Mouse (Mus musculus): ENCODE results near the gene Dnal4.
"Not testable (repeated sequence)": the region's sequence is repeated elsewhere in the genome, so short reads cannot be mapped to it uniquely, and the experiment has no call there.

The Dnal4 gene

GRCm38 (mm10) chr15:79777749-79778148 is at the start of gene Dnal4:
Dnal4 (minus strand) TSS chr15:79777849.
- no peak for DNase-seq (ENCODE audit: low read depth)

GRCm38 (mm10) chr15:79827061-79827777 is 49.6 kb upstream of the Dnal4 start:
- DNase-seq (ENCODE audit: low read depth), result no peak

DNA sequence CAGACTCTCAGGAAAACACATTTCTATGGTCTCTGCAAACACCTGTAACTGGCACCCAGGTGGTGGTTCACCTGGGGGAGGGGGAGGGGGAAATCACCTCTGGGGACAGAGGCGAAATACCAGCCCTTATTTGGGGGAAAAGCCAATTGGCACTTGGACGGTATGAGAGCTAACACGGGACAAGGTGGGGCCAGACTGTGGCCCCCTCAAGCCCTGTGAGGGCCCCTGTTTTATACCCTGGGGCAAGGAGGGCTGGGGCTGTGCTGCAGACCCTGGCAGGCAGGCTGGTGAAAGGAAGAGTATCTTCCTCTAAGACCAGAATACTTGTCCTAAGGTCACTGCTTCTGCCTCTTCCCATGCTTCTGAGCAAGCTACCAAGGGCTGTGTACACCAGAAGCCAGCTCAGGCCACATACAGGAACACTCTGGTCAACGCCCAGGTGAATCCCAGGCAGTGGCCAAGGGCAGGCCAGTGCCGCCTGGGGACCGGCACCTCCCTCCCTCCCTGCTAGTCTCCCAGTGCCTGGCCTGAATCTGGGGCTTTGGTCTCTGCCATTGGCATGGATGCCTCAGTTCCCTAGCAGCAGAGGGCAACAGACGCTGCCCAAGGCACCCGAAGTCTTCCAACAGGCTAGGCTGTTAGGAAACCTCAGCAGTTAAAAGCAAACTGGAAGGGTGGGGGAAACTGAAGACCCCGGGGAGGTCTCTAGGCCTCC is 48.7 kb upstream of the Dnal4 start:
- no peak for DNase-seq (ENCODE audit: low read depth)

DNA sequence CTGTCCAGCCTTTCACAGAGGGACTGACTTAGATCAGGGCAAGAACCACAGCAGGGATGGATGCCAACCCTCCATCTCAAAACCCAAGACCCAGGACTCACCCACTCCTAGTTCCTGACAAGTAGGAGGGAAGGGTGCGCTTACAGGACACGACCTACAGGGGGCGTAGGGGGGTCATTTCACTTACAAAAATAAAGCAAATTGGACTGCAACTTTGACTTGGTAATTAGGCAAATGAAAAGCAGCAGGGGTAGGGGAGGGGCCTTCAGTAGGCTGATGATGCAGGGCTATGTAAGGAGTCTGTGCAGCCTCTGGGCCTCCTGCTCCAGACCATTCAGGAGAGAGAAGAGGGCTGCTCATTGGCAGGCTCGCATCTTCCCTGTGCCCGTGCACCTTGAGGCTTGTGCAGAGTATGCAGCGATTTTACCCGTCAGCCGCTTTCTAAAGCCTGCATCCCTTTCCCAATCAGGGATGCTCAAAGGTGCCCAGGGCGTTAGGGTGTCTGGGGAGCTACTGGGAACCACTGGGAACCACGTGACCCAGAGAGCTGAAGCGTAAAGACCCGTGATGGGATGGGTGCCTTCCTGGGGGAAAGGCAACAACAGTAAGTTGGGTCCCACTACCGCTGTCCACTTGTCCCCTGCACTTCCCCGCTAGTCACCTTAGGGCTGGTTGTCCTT is 47.6 kb upstream of the Dnal4 start:
- DNase-seq (ENCODE audit: low read depth), result peak; percentile 45

GRCm38 (mm10) chr15:79823588-79824280 is 46.1 kb upstream of the Dnal4 start:
- DNase-seq (ENCODE audit: low read depth), result peak; percentile 63

- DNase-seq (ENCODE audit: low read depth), result no peak
Measured at GRCm38 (mm10) chr15:79822265-79823199, 44.9 kb upstream of the Dnal4 start.

DNA sequence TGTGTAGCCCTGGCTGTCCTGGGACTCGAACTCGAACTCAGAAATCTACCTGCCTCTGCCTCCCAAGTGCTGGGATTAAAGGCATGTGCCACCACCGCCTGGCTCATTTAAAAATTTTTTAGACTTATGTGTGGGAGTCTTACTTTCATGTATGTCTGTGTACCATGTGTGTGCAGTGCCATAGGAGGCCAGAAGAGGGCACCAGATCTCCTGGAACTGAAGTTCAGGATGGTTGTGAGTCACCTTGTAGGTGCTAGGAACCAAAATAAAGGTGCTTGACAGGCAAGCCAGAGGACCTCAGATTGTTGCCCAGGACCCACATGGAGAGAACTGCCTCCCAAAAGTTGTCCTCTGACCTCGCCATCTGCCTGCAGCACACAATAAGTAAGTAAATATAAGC is 40.7 kb upstream of the Dnal4 start:
- peak; percentile 38 for DNase-seq (ENCODE audit: low read depth)

DNA sequence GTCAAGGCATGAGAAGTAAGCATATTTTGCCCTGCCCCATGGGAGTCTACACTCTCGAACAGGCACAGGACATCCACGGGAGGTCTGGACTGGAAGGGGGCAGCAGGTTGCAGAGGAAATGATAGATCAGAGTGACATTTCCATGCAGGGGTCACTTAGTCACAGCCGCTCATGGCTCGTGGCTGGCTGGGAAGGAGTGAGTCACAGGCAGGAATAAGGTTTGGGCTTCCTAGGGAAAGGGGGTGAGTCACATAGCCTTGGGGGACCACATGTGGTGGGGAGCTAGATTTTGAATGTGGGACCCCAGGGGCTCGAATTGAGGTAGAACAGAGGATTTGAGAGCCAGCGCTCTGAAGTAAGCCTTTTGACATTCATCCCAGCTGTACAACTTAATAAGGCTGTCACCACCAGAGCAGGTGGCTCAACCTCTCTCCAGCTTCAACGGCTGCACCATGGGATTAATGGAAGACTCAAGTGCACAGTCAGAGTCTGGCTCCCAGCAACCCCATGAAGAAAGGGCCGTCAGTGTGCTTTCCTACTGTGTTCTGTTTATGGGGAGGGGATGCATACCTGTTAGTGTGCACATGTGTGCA is 36.1 kb upstream of the Dnal4 start:
- DNase-seq (ENCODE audit: low read depth), result peak; percentile 51

DNA sequence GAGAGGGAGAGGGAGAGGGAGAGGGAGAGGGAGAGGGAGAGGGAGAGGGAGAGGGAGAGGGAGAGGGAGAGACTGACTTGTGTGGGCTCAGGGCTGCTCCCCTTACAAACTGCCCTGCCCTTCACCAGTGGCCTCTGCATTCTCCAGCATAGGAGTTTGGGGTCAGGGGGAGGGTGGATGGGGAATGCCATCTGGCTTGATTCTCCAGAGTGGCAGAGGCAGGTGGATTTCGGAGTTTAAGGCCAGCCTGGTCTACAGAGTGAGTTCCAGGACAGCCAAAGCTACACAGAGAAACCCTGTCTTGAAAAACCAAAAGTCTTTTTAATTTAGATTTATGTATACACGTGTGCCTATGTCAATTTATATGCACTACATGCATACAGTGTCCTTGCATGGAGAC is 35.2 kb upstream of the Dnal4 start:
- DNase-seq (ENCODE audit: low read depth), result not testable (repeated sequence)

- DNase-seq (ENCODE audit: low read depth), result no peak
Measured at GRCm38 (mm10) chr15:79810997-79811396, 33.3 kb upstream of the Dnal4 start.

DNA sequence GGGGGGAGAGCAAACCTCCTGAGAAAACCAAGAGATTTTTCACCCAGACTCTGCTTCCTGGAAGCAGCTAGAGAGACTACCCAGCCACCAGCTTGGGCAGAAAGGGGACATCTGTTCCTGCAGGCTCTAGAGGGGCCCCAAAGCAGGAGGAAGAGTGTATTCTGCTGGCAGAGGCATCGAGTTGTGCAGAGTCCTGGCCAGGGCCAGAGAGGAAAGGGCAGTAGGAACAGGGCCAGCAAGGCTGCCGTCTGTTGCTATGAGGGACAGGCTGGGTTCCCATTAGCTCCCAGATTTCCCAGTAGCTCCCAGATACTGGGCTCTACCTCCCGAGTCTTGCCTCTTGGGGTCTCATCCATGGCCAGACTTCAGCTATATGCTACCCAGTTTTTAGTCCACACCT is 32.4 kb upstream of the Dnal4 start:
- no peak for DNase-seq (ENCODE audit: low read depth)

GRCm38 (mm10) chr15:79808658-79809057 is 31.0 kb upstream of the Dnal4 start:
- no peak for DNase-seq (ENCODE audit: low read depth)

DNA sequence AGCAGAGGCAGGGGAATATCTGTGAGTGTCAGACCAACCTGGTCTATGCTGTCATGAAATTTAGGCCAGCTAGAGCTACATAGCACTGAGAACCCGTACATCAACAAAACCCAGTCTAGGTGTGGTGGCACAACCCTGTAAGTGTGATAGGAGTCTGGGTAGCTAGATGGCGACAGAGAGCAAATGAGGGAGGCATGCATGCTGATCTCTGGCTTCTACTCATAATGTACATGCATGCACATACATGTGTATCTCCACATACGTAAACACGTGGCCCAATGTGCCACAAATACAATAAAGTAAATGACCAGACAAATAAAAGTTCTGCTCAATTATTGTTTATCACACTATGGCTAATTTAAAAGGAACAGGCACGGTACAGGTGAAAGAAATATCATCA is 30.5 kb upstream of the Dnal4 start:
- DNase-seq (ENCODE audit: low read depth), result peak; percentile 55

DNA sequence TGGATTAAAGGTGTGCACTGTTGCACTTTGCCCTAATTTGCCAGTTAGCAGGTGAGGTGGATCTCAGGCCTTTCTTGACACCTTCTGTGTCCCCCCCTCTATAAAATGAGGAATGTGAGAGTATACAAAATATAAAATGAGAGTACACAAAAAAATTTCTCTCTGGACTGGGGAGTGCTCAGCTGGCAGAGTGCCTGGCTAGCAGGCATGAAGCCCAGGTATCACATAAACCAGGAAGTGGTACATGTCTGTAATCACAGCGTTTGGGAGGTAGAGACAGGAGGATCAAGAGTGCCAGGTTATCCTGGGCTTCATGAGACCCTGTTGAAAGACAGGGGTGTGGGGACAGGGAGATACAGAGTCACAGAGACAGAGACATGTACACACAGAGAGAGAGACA is 29.4 kb upstream of the Dnal4 start:
- no peak for DNase-seq (ENCODE audit: low read depth)

- no peak for DNase-seq (ENCODE audit: low read depth)
Measured at GRCm38 (mm10) chr15:79805246-79805645, 27.6 kb upstream of the Dnal4 start.

GRCm38 (mm10) chr15:79804352-79805071 is 26.9 kb upstream of the Dnal4 start, which contains the start of gene Nptxr:
Nptxr (minus strand) TSS chr15:79804766.
- DNase-seq (ENCODE audit: low read depth), result no peak

GRCm38 (mm10) chr15:79803533-79804351 is 26.1 kb upstream of the Dnal4 start:
- no peak for DNase-seq (ENCODE audit: low read depth)

GRCm38 (mm10) chr15:79802304-79802703 is 24.7 kb upstream of the Dnal4 start:
- DNase-seq (ENCODE audit: low read depth), result no peak

DNA sequence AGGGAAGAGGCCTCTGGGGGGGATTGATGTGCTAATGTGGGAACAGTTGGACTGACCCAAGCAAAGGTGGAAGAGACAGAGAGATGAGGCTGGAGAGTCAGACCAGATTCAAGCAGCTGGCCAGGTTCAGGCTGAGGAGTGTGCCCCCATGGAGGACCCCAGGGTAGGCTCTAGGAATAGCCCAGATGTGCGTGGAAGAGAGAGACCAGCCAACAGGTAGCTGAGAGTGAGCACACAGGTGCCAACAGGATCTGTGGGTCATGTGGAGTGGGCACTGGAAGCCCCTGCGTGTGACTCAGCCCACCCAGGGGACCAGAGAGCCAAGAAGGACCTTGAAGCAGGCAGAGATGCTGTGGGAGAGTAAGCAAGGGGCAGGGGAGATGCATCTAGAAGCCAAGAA is 24.0 kb upstream of the Dnal4 start:
- DNase-seq (ENCODE audit: low read depth), result no peak
